Mouse (Mus musculus) heart, adult 2 months (tissue): ENCODE measurements around the gene Stxbp6. TPM values are rescaled to one million over a fixed set of nuclear protein-coding genes. Genes with fewer than 3 reads are reported as not detected.

ENCODE experiments used
- DNase-seq, 2 experiments: peaks; one replicate each; pipeline ENCODE4 v3.0.0; 2021
- H3K27ac ChIP-seq: fragments of 200-600 bp; 2 replicates; pipeline ENCODE4 v1.8.1; 2022
- H3K27me3 ChIP-seq: fragments of 200-500 bp; 2 replicates; pipeline ENCODE4 v1.6.1; 2012; ENCODE audit warnings: mild to moderate bottlenecking, low read length, inconsistent platforms, mixed read lengths; ENCODE audit not compliant: control insufficient read depth, insufficient read depth
- H3K36me3 ChIP-seq: fragments of 200-500 bp; 2 replicates; pipeline ENCODE4 v1.6.1; 2012; ENCODE audit warnings: low read length, inconsistent platforms; ENCODE audit not compliant: control insufficient read depth, insufficient read depth
- H3K4me1 ChIP-seq: fragments of 200-500 bp; 2 replicates; pipeline ENCODE4 v1.6.1; 2011; ENCODE audit warnings: low read length; ENCODE audit not compliant: control insufficient read depth, insufficient read depth
- H3K4me3 ChIP-seq: fragments of 200-600 bp; 2 replicates; pipeline ENCODE4 v1.8.1; 2022
- H3K79me2 ChIP-seq: fragments of 200-500 bp; replicated peaks from 2 replicates; pipeline ENCODE4 v1.6.1; 2012; ENCODE audit warnings: mild to moderate bottlenecking, inconsistent platforms, low read length, moderate library complexity, mixed read lengths; ENCODE audit not compliant: control insufficient read depth, insufficient read depth
- H3K9ac ChIP-seq: fragments of 200-500 bp; 2 replicates; pipeline ENCODE4 v1.6.1; 2012; ENCODE audit warnings: low read depth, mild to moderate bottlenecking, control low read depth, inconsistent platforms, low read length, mixed read lengths
- CTCF ChIP-seq: fragments of 200-600 bp; IDR thresholded peaks from 2 replicates; pipeline ENCODE4 v1.8.1; 2022; ENCODE audit warnings: antibody characterized with exemption, mild to moderate bottlenecking, moderate library complexity
- EP300 ChIP-seq: fragments of 200-500 bp; IDR thresholded peaks from 2 replicates; pipeline ENCODE4 v1.6.1; 2011; ENCODE audit warnings: low read depth, low read length, control low read depth; ENCODE audit not compliant: insufficient read depth
- POLR2A ChIP-seq: fragments of 200-500 bp; IDR thresholded peaks from 2 replicates; pipeline ENCODE4 v1.6.1; 2011; ENCODE audit warnings: mild to moderate bottlenecking, low read depth, low read length, control low read depth; ENCODE audit not compliant: insufficient read depth
- WGBS: fragments of 180-500 bp; shearing (Covaris S2); methylation state at CpG from one replicate; pipeline ENCODE4 v1.1.7; 2018; 5-methylcytosine and 5-hydroxymethylcytosine counted together
- intact Hi-C: fragments of 180-260 bp; cut with DNase I; formaldehyde crosslinking; loops from one replicate; pipeline ENCODE4 v1.15.1; 2025
- polyA plus RNA-seq: library from polyadenylated mRNA; depleted of rRNA; stranded (reverse); fragments of >200 nt; gene quantifications from 2 replicates; pipeline ENCODE4 v1.2.3, GENCODE M21; 2012
- total RNA-seq, 2 experiments: library from RNA; stranded (reverse); gene quantifications; 2 replicates each; pipeline ENCODE4 v1.2.3; 2021

Stxbp6 gene
- total and polyA plus RNA-seq, 3 experiments, result 5.1 to 9.2 (median 7.9) TPM

- Histone ChIP-seq H3K4me3 (no peak overlapping the region), H3K79me2 (no peaks in the 10 kb centered on the region), H3K27ac (no peak overlapping the region), H3K9ac (no peak overlapping the region), H3K4me1 (no peaks in the 10 kb centered on the region), H3K27me3 (no peaks in the 10 kb centered on the region), H3K36me3 (no peaks in the 10 kb centered on the region)
- WGBS, result 54% methylated on average over 1 of the region's 1 CpGs
- TF ChIP-seq POLR2A, result no peak
- TF ChIP-seq CTCF, result no peak
- no peak for TF ChIP-seq EP300
- intact Hi-C loops, result no loop called here
- DNase-seq, result no peak
Measured at GRCm38 (mm10) chr12:45081617-45082016, 7.1 kb upstream of the Stxbp6 start.

DNA sequence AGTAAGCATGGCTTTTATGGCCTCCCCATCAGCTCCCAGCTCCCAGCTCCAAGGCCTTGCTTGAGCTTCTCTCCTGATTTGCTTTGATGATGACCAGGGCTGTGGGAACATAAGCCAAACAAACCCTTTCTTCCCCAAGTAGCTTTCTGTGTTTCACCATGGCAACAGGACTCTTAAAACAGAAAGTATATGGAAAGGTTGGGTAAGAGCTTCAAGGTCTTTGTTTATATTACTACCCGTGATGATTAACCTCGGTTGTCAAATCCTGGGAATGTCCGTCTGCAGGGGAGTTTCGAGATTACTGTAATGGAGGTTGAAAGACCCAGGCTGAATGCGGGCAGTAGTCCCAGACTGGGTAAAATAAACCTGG is 6.2 kb upstream of the Stxbp6 start:
- TF ChIP-seq CTCF, result no peak
- TF ChIP-seq POLR2A, result no peak
- no peak for TF ChIP-seq EP300
- Histone ChIP-seq H3K79me2 (no peaks in the 10 kb centered on the region), H3K36me3 (no peaks in the 10 kb centered on the region), H3K4me1 (no peaks in the 10 kb centered on the region), H3K4me3 (no peak overlapping the region), H3K27ac (no peak overlapping the region), H3K9ac (no peak overlapping the region), H3K27me3 (no peaks in the 10 kb centered on the region)
- no peak for DNase-seq
- WGBS, result 60% methylated on average over 5 of the region's 5 CpGs
- intact Hi-C loops, result no loop called here

- no peak overlapping the region for H3K9ac ChIP-seq
- H3K27me3 ChIP-seq, result no peaks in the 10 kb centered on the region
- DNase-seq, result no peak
- no peak for TF ChIP-seq EP300
- no peak overlapping the region for H3K27ac ChIP-seq
- no peaks in the 10 kb centered on the region for H3K79me2 ChIP-seq
- no peaks in the 10 kb centered on the region for H3K36me3 ChIP-seq
- intact Hi-C loops, result no loop called here
- WGBS, result 81% methylated on average over 5 of the region's 5 CpGs
- no peak overlapping the region for H3K4me3 ChIP-seq
- H3K4me1 ChIP-seq, result peaks cover 1% of the 10 kb centered on the region; the same call in 1 of the 2 replicates
Measured at GRCm38 (mm10) chr12:45080036-45080752, 5.7 kb upstream of the Stxbp6 start.

- intact Hi-C loops, result no loop called here
- Histone ChIP-seq H3K27ac (peak overlapping the region; percentile 17; the same call in 1 of the 2 replicates), H3K27me3 (no peaks in the 10 kb centered on the region), H3K4me3 (0 out of 2 replicates have a peak overlapping the region, but pooled peaks have one; percentile 20), H3K79me2 (no peaks in the 10 kb centered on the region), H3K9ac (no peak overlapping the region), H3K4me1 (peaks cover 1% of the 10 kb centered on the region), H3K36me3 (no peaks in the 10 kb centered on the region)
- 57% methylated on average over 11 of the region's 11 CpGs for WGBS
- no peak for DNase-seq
- TF ChIP-seq CTCF (no peak), POLR2A (no peak), EP300 (no peak)
Measured at GRCm38 (mm10) chr12:45075631-45076030, 1.1 kb upstream of the Stxbp6 start.

DNA sequence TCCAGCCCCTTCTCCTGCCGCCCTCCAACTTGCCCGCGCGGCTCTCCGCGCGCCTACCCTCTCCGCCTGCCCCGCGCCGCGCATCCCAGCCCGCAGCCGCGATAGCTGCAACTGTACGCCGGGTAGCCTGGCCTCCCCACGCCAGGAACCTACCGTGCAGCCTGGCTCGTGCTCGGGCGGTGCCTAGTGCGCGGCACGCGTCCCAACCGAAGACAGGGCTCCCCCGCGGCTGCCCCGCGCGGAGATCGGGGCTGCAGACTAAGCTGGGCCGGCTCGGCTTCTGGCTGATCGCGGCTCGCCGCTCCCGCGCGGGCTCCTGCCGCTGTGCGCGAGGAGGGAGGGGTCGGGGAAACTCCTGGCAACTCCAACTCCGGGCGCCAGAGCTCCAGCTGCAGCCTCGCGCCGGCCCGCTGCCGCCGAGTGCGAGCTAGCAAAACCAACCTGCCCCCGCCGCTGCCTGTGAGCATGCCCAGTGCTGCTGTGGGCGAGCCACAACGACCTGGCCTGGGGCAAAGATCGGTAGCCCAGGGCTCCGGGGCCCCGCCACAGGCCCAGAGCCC is 387 bp downstream of the Stxbp6 start:
- H3K27ac ChIP-seq, result peak overlapping the region; percentile 90
- peak overlapping the region; percentile 59 for H3K4me3 ChIP-seq
- intact Hi-C loops, result loop anchor here (5.0 kb wide), 2 partner anchors 62 to 147 kb away; no protein-coding TSS in a partner anchor
- under 1% methylated on average over 61 of the region's 62 CpGs for WGBS
- peak; percentile 88 to 90 for DNase-seq
- peaks cover 1% of the 10 kb centered on the region for H3K4me1 ChIP-seq
- H3K79me2 ChIP-seq, result no peaks in the 10 kb centered on the region
- H3K27me3 ChIP-seq, result no peaks in the 10 kb centered on the region
- TF ChIP-seq CTCF, result peak; percentile 18
- TF ChIP-seq EP300, result no peak
- H3K36me3 ChIP-seq, result no peaks in the 10 kb centered on the region
- H3K9ac ChIP-seq, result peak overlapping the region; percentile 95

DNA sequence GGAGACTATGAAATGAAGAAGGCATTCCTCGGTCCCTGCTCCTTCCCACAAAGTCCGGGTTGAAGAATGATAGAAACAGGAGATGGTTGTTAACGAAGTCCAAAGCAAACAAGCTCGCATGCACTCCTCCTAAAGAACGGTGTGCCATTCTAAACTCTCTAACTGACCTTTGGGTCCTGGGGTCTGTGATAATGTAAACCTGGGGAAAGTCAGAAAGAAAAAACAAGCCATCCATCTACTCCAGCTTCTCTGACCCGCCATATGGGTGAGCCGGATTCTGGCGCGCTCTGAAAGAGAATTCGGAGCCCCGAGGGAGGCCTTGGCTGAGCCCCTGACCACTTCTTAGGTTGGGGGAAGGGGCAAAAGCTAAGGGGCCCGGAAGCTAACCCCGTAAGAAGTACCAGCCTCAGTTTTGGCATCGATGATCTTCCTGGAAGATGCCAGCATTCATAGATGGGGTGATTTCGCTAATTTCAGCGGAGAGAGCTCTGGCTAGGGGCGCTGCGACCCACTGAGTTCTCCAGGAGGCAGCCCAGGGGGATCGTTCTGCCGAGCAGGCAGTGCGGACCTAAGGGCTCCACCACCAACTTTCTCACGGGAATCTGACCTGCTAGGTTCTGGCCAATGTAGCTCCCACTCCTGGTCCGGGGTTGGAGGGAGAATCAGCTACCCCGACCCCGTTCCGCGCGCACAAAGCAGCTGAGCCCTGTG is 1.0 kb downstream of the Stxbp6 start:
- Histone ChIP-seq H3K4me3 (peak overlapping the region; percentile 59), H3K79me2 (no peaks in the 10 kb centered on the region), H3K27me3 (no peaks in the 10 kb centered on the region), H3K27ac (peak overlapping the region; percentile 90), H3K4me1 (peaks cover 3% of the 10 kb centered on the region), H3K9ac (peak overlapping the region; percentile 95), H3K36me3 (no peaks in the 10 kb centered on the region)
- TF ChIP-seq POLR2A, result no peak
- no peak for TF ChIP-seq EP300
- TF ChIP-seq CTCF, result no peak
- intact Hi-C loops, result loop anchor here (2.0 to 5.0 kb wide), 4 partner anchors 19 to 225 kb away; no protein-coding TSS in a partner anchor
- DNase-seq, result no peak
- WGBS, result 7% methylated on average over 28 of the region's 28 CpGs
